ENCODE assay signal across 14 mouse cellular contexts in the genomic region with DNA sequence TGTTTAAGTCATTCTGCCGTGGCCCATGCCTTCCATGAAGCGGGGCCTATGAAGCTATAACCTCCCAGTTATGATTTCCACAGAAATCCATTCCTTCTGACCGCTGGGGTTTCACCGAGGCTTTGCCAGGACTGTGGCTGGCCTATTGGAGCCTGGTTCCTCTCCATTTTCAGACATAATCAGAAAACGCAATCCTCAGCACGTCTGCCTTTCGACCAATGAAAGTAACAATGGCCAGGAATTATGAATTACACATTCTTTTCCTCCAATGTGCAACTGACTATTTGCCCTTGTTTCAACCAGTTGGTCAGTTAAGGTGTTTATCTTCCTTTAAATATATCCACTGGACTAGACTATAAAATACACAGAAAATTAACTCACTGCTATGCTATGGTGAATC. TPM values are rescaled to one million over a fixed set of nuclear protein-coding genes. Genes with fewer than 3 reads are reported as not detected.
A peak's percentile ranks its signal among the peaks of the same experiment; 100 is the strongest.
DNase-seq lines count a peak whose midpoint lies in the region; ATAC-seq and TF ChIP-seq lines count a peak whose summit lies in the region.
"Had no signal": no experiment of that assay in that cellular context is flagged by ENCODE, and none has a peak within 500 bp of the region (broad histone marks: within the 10 kb centered on the region; RNA-seq: fewer than 3 reads in every experiment).

No protein-coding gene starts in this region.

- no peak overlapping the region for H3K9ac ChIP-seq in heart, embryonic 13.5 days
- no peak overlapping the region for H3K9ac ChIP-seq in heart, embryonic 12.5 days
- H3K9ac ChIP-seq in hindbrain, postnatal 0 days (replicated peaks; ENCODE audit: low read length) = no peak overlapping the region
- H3K9ac ChIP-seq in stomach, postnatal 0 days (ENCODE audit: low read length) = no peak overlapping the region
- H3K9ac ChIP-seq: embryonic facial prominence, embryonic 12.5 days; liver, embryonic 15.5 days had no signal

- peak; percentile 5 for DNase-seq in right cerebral cortex, postnatal 25 days
- no peak for DNase-seq in right cerebral cortex, adult 2 months (ENCODE audit: low spot score in 2 of 2)
- DNase-seq in hindbrain, postnatal 0 days (ENCODE audit: low spot score) = peak; percentile 11
- no peak for DNase-seq in stomach, postnatal 0 days (ENCODE audit: low spot score)
- DNase-seq in ovary, postnatal 14 days (ENCODE audit: low spot score) = no peak
- DNase-seq in thymus, postnatal 0 days (ENCODE audit: low spot score) = no peak
- DNase-seq: cerebellum, adult 9-10 months; thymus, postnatal 14 days had no signal

- H3K36me3 ChIP-seq in heart, embryonic 13.5 days = no peaks in the 10 kb centered on the region
- H3K36me3 ChIP-seq in heart, embryonic 12.5 days = no peaks in the 10 kb centered on the region
- H3K36me3 ChIP-seq in hindbrain, postnatal 0 days (ENCODE audit: insufficient read depth, low read length) = no peaks in the 10 kb centered on the region
- no peaks in the 10 kb centered on the region for H3K36me3 ChIP-seq in stomach, postnatal 0 days (ENCODE audit: control insufficient read depth, insufficient read depth, low read length)
- H3K36me3 ChIP-seq: embryonic facial prominence, embryonic 12.5 days; liver, embryonic 15.5 days had no signal

- no peak overlapping the region for H3K27ac ChIP-seq in heart, embryonic 13.5 days (replicated peaks)
- H3K27ac ChIP-seq in heart, embryonic 12.5 days (ENCODE audit: poor library complexity, severe bottlenecking) = no peak overlapping the region
- peak overlapping the region; percentile 42 for H3K27ac ChIP-seq in hindbrain, postnatal 0 days
- peak overlapping the region; percentile 49; the same call in 1 of the 2 replicates for H3K27ac ChIP-seq in stomach, postnatal 0 days (replicated peaks)
- H3K27ac ChIP-seq: embryonic facial prominence, embryonic 12.5 days; liver, embryonic 15.5 days had no signal

- H3K4me1 ChIP-seq in heart, embryonic 13.5 days = peaks cover 36% of the 10 kb centered on the region
- H3K4me1 ChIP-seq in heart, embryonic 12.5 days (replicated peaks) = peaks cover 33% of the 10 kb centered on the region
- no peaks in the 10 kb centered on the region for H3K4me1 ChIP-seq in hindbrain, postnatal 0 days (ENCODE audit: insufficient read depth, low read length)
- 0 out of 2 replicates have a peak, but pooled peaks cover 2% of the 10 kb centered on the region for H3K4me1 ChIP-seq in stomach, postnatal 0 days (replicated peaks; ENCODE audit: control insufficient read depth, insufficient read depth)

- ATAC-seq in heart, embryonic 13.5 days (ENCODE audit: extremely low read depth, insufficient number of reproducible peaks, low FRiP score, low TSS enrichment) = no peak
- no peak for ATAC-seq in heart, embryonic 12.5 days (ENCODE audit: insufficient number of reproducible peaks, low FRiP score)
- no peak for ATAC-seq in hindbrain, postnatal 0 days
- no peak for ATAC-seq in stomach, postnatal 0 days (ENCODE audit: low FRiP score, low TSS enrichment)

- no peak for TF ChIP-seq CTCF in hindbrain, postnatal 0 days (IDR thresholded peaks at IDR 0.05; ENCODE audit: low read depth)
- no peak for TF ChIP-seq CTCF in stomach, postnatal 0 days (IDR thresholded peaks at IDR 0.05; ENCODE audit: low read depth)

- H3K4me3 ChIP-seq in heart, embryonic 13.5 days = no peak overlapping the region
- no peak overlapping the region for H3K4me3 ChIP-seq in heart, embryonic 12.5 days
- H3K4me3 ChIP-seq in hindbrain, postnatal 0 days (ENCODE audit: low read length) = no peak overlapping the region
- 0 out of 2 replicates have a peak overlapping the region, but pooled peaks have one; percentile 0 for H3K4me3 ChIP-seq in stomach, postnatal 0 days (ENCODE audit: low read depth, low read length)
- H3K4me3 ChIP-seq: liver, embryonic 15.5 days had no signal

- H3K27me3 ChIP-seq in heart, embryonic 13.5 days (replicated peaks) = peaks cover 99% of the 10 kb centered on the region
- peaks cover 94% of the 10 kb centered on the region for H3K27me3 ChIP-seq in heart, embryonic 12.5 days (replicated peaks)
- H3K27me3 ChIP-seq in hindbrain, postnatal 0 days (ENCODE audit: insufficient read depth, low read length) = peaks cover 61% of the 10 kb centered on the region
- H3K27me3 ChIP-seq in stomach, postnatal 0 days (ENCODE audit: control insufficient read depth, insufficient read depth, low read length) = no peaks in the 10 kb centered on the region; the same call in none of the 2 replicates

- H3K4me2 ChIP-seq in heart, embryonic 13.5 days = peak overlapping the region; percentile 66
- no peak overlapping the region for H3K4me2 ChIP-seq in heart, embryonic 12.5 days
- H3K4me2 ChIP-seq in hindbrain, postnatal 0 days (ENCODE audit: low read depth, low read length) = 0 out of 2 replicates have a peak overlapping the region, but pooled peaks have one; percentile 24
- H3K4me2 ChIP-seq in stomach, postnatal 0 days (replicated peaks; ENCODE audit: low read depth) = peak overlapping the region; percentile 18

- no peak for TF ChIP-seq EP300 in stomach, postnatal 0 days (optimal IDR thresholded peaks at IDR 0.05)

- WGBS in heart, embryonic 13.5 days = 17% methylated on average over 7 of the region's 7 CpGs
- 16% methylated on average over 7 of the region's 7 CpGs for WGBS in heart, embryonic 12.5 days
- WGBS in hindbrain, postnatal 0 days = 10% methylated on average over 7 of the region's 7 CpGs
- 34% methylated on average over 7 of the region's 7 CpGs for WGBS in stomach, postnatal 0 days

- no peaks in the 10 kb centered on the region for H3K9me3 ChIP-seq in heart, embryonic 13.5 days
- no peaks in the 10 kb centered on the region for H3K9me3 ChIP-seq in heart, embryonic 12.5 days (replicated peaks)
- no peaks in the 10 kb centered on the region for H3K9me3 ChIP-seq in hindbrain, postnatal 0 days (ENCODE audit: low read length)
- H3K9me3 ChIP-seq in stomach, postnatal 0 days (ENCODE audit: control insufficient read depth, low read length) = no peaks in the 10 kb centered on the region
- H3K9me3 ChIP-seq: embryonic facial prominence, embryonic 12.5 days; liver, embryonic 15.5 days; megakaryocyte, embryonic 14.5 days had no signal

RNA-seq across cellular contexts. Expression of a gene that starts 31.1 kb away (rescaled TPM):
- 24.5 and 27.3 TPM in 2 replicates for polyA plus RNA-seq in heart, embryonic 13.5 days (2015; fragmentation: Nextera tagmentation; extraction: Ambion mirVana)
- 26.5 and 27.7 TPM in 2 replicates for polyA plus RNA-seq in heart, embryonic 12.5 days (2016; fragmentation: Nextera tagmentation; extraction: Ambion mirVana)
- total RNA-seq in hindbrain, postnatal 0 days (2014; rRNA removed) = 33.2 and 43.1 TPM in 2 replicates
- 74.2 and 75.4 TPM in 2 replicates for polyA plus RNA-seq in hindbrain, postnatal 0 days (2015; fragmentation: Nextera tagmentation; extraction: Ambion mirVana)
- polyA plus RNA-seq in stomach, postnatal 0 days (2015; fragmentation: Nextera tagmentation; extraction: Ambion mirVana) = 52.8 and 53.9 TPM in 2 replicates
- 4.3 and 5.3 TPM in 2 replicates for polyA plus RNA-seq in thymus, postnatal 0 days (2015; fragmentation: Nextera tagmentation; extraction: Ambion mirVana)
- total RNA-seq: hematopoietic stem cell, adult 5-6 weeks had no signal

Comparison
In these comparisons a context has a peak if more than half of its experiments do, and no peak if none do; other contexts are left out.
1. DNase-seq: peak in right cerebral cortex, postnatal 25 days (single experiment) and hindbrain, postnatal 0 days (single experiment); none in right cerebral cortex, adult 2 months (0 of 2), stomach, postnatal 0 days (single experiment), ovary, postnatal 14 days (single experiment) and thymus, postnatal 0 days (single experiment).
2. H3K27ac ChIP-seq: peak in hindbrain, postnatal 0 days (single experiment) and stomach, postnatal 0 days (single experiment); none in heart, embryonic 13.5 days (single experiment) and heart, embryonic 12.5 days (single experiment).